Mouse (Mus musculus): Measurements from ENCODE around the gene Ube2j1. TPM values are rescaled to one million over a fixed set of nuclear protein-coding genes. Genes with fewer than 3 reads are reported as not detected.

Ube2j1 gene
- polyA plus RNA-seq, 1 experiment, result 19.1 TPM

DNA sequence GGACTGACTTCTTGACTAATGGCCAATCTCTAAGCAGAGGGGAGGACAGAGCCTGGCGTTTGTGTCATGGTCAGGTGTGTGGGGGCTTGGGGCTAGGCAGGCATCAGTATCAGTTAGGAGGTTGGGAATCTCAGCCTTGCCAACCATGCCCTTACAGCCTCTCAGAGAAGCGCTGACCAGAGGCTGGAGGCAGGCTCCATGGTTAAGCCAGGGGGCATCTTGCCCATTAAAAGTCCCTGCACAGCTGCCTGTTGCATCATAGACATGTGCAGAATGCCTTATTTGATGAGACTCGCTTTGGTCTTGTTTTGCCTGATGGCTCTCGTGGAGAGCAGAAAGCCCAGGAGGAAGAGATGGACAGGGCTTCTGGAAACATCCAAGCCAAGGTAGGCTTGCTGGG lies 31.8 kb downstream of the Ube2j1 start, which contains the start of gene Gabrr2:
Gabrr2 (plus strand) TSS at position 19 of the 400 bp plus-strand sequence.
- Histone ChIP-seq H3K27me3 (replicated peaks; ENCODE audit: control insufficient read depth, insufficient read depth, low read length) (no peaks in the 10 kb centered on the region), H3K27ac (ENCODE audit: insufficient read depth, low read depth, low read length) (no peak within 1 kb of the TSS), H3K4me1 (ENCODE audit: control insufficient read depth, insufficient read depth, low read length) (peaks cover 5% of the 10 kb centered on the region; the same call in 1 of the 2 replicates), H3K4me3 (ENCODE audit: insufficient read depth, low read depth, low read length) (no peak within 1 kb of the TSS), H3K36me3 (ENCODE audit: control insufficient read depth, insufficient read depth, low read length) (no peaks in the 10 kb centered on the region)
- 84% methylated on average over 4 of the region's 4 CpGs for WGBS
- no peak for DNase-seq
- TF ChIP-seq POLR2A (IDR thresholded peaks at IDR 0.05; ENCODE audit: low read depth, low read length) (no peak), CTCF (conservative IDR thresholded peaks at IDR 0.05; ENCODE audit: insufficient read depth, insufficient read length, low read depth, low read length) (no peak)

DNA sequence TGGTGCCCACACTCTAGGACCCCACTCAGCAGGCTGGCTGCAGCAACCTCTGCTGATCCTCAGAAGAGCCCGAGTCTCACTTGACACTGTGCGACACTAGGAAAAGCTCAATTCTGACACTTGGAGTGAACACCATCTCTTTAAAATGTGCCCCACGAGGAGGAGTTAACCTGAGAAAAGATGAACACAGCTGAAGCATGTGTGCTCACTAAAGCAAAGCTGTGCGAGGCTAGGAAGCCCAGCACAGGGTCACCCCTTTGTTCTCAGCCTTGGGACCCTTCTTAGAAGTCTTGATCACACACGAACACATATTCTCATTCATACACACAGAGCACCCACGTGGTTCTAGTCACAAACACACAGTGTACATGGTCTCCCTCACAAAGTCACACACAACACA lies 33.8 kb downstream of the Ube2j1 start:
- H3K4me1 ChIP-seq (ENCODE audit: control insufficient read depth, insufficient read depth, low read length), result peaks cover 5% of the 10 kb centered on the region; the same call in 1 of the 2 replicates
- H3K4me3 ChIP-seq (ENCODE audit: insufficient read depth, low read depth, low read length), result no peak overlapping the region
- no peak for DNase-seq
- no peak for TF ChIP-seq CTCF (conservative IDR thresholded peaks at IDR 0.05; ENCODE audit: insufficient read depth, insufficient read length, low read depth, low read length)
- no peaks in the 10 kb centered on the region for H3K27me3 ChIP-seq (replicated peaks; ENCODE audit: control insufficient read depth, insufficient read depth, low read length)
- no peaks in the 10 kb centered on the region for H3K36me3 ChIP-seq (ENCODE audit: control insufficient read depth, insufficient read depth, low read length)
- no peak overlapping the region for H3K27ac ChIP-seq (ENCODE audit: insufficient read depth, low read depth, low read length)
- WGBS, result 76% methylated on average over 6 of the region's 6 CpGs

DNA sequence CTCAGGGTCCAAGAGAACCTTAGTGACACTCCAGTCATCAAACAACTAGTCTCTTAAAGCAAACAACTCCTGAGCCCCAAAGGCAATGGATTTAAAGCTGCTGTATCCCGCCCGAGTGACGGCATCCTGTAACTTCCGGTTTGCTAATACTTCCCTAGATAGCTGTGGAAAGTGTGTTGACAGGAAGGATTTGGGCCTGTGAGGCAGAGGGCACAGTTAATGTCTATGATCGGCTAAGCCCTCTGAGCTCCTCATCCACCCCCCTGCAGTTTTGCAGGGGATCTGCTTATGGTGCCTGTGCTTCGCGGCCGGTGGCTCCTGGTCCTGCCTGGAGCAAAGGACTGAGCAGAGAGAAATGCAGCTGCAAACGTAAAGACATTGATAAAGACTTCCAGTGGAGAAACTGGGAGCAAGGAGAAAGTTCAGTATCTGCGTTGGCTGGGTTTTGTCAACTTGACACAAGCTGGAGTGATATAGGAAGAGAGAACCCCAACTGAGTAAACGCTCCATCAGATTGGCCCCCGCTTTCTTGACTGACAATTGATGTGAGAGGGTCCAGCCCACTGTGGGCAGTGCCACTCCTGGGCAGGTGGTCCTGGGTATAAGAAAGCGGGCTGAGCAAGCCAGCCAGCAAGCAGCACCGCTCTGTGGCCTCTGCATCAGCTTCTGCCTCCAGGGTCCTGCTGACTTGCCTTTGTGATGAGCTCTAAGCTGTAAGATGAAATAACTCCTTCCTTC lies 35.2 kb downstream of the Ube2j1 start:
- peaks cover 5% of the 10 kb centered on the region; the same call in 1 of the 2 replicates for H3K4me1 ChIP-seq (ENCODE audit: control insufficient read depth, insufficient read depth, low read length)
- no peak for TF ChIP-seq CTCF (conservative IDR thresholded peaks at IDR 0.05; ENCODE audit: insufficient read depth, insufficient read length, low read depth, low read length)
- no peak for TF ChIP-seq POLR2A (IDR thresholded peaks at IDR 0.05; ENCODE audit: low read depth, low read length)
- WGBS, result 78% methylated on average over 14 of the region's 14 CpGs
- no peak overlapping the region for H3K27ac ChIP-seq (ENCODE audit: insufficient read depth, low read depth, low read length)
- H3K36me3 ChIP-seq (ENCODE audit: control insufficient read depth, insufficient read depth, low read length), result no peaks in the 10 kb centered on the region
- H3K4me3 ChIP-seq (ENCODE audit: insufficient read depth, low read depth, low read length), result no peak overlapping the region
- no peaks in the 10 kb centered on the region for H3K27me3 ChIP-seq (replicated peaks; ENCODE audit: control insufficient read depth, insufficient read depth, low read length)
- DNase-seq, result no peak

DNA sequence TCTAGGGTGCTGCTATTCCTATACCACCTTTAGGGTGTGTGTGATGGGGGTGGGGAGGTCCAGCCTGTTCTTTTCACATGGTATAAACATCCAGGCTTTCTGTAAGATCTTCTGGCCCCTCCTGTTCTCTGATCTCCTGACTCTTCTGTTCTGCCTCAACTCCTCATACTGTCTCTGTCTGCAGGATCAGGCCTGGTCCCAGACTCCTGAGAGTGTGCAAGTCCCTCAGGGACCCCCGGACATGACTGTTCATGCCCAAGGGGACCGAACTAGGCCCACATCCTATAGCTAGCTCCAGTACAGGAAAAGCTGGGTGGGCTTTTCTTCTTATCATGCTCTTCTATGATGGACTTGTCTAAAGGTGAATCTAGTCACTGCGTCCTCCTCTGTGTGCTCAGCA lies 36.1 kb downstream of the Ube2j1 start:
- no peak overlapping the region for H3K4me3 ChIP-seq (ENCODE audit: insufficient read depth, low read depth, low read length)
- H3K4me1 ChIP-seq (ENCODE audit: control insufficient read depth, insufficient read depth, low read length), result peaks cover 3% of the 10 kb centered on the region; the same call in 1 of the 2 replicates
- TF ChIP-seq POLR2A (IDR thresholded peaks at IDR 0.05; ENCODE audit: low read depth, low read length) (no peak), CTCF (conservative IDR thresholded peaks at IDR 0.05; ENCODE audit: insufficient read depth, insufficient read length, low read depth, low read length) (no peak)
- no peak overlapping the region for H3K27ac ChIP-seq (ENCODE audit: insufficient read depth, low read depth, low read length)
- DNase-seq, result no peak
- no peaks in the 10 kb centered on the region for H3K36me3 ChIP-seq (ENCODE audit: control insufficient read depth, insufficient read depth, low read length)
- WGBS, result 95% methylated on average over 3 of the region's 3 CpGs
- no peaks in the 10 kb centered on the region for H3K27me3 ChIP-seq (replicated peaks; ENCODE audit: control insufficient read depth, insufficient read depth, low read length)

DNA sequence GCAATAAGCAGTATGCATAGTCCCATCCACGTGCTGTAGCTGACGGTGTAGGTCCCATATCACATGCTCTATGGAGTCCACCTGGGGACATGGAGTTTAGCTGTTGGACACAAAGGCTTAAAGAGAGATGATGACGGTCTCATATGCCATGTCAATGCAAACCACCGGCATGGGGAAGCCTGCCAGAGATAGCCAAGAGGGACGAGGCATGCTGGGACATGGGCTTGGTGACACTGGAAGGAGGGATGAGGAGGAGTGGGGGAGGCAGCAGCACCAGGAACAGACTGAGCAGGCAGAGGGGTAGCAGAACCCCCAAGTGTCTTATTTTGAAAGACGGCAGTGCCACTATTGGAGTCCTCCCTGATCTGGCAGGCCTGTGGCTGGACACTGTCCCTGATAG lies 36.6 kb downstream of the Ube2j1 start:
- DNase-seq, result no peak
- TF ChIP-seq CTCF (conservative IDR thresholded peaks at IDR 0.05; ENCODE audit: insufficient read depth, insufficient read length, low read depth, low read length) (no peak), POLR2A (IDR thresholded peaks at IDR 0.05; ENCODE audit: low read depth, low read length) (no peak)
- Histone ChIP-seq H3K4me3 (ENCODE audit: insufficient read depth, low read depth, low read length) (no peak overlapping the region), H3K27ac (ENCODE audit: insufficient read depth, low read depth, low read length) (no peak overlapping the region), H3K4me1 (ENCODE audit: control insufficient read depth, insufficient read depth, low read length) (peaks cover under 1% of the 10 kb centered on the region; the same call in 1 of the 2 replicates), H3K27me3 (replicated peaks; ENCODE audit: control insufficient read depth, insufficient read depth, low read length) (no peaks in the 10 kb centered on the region), H3K36me3 (ENCODE audit: control insufficient read depth, insufficient read depth, low read length) (no peaks in the 10 kb centered on the region)
- WGBS, result 93% methylated on average over 6 of the region's 6 CpGs

DNA sequence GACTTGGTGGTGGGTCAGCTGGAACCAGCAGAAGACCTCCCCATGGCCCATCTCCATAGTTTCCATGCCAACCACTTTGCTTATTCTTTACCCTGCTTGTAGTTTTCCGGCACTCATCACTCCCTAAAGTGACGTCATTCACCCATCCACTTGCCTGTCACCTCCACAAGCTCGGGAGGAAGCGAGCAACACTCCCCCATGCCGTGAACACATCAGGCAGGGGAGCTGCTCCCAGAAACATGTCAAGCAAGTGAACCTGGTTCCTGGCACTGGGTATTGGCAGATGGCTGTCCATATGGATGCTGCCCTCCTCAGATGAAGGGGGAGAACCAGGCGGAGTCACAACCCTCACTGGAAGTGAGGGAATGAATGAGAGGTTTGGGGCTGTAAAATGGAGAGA lies 37.7 kb downstream of the Ube2j1 start:
- WGBS, result 51% methylated on average over 6 of the region's 6 CpGs
- no peaks in the 10 kb centered on the region for H3K36me3 ChIP-seq (ENCODE audit: control insufficient read depth, insufficient read depth, low read length)
- H3K27me3 ChIP-seq (replicated peaks; ENCODE audit: control insufficient read depth, insufficient read depth, low read length), result no peaks in the 10 kb centered on the region
- no peaks in the 10 kb centered on the region for H3K4me1 ChIP-seq (ENCODE audit: control insufficient read depth, insufficient read depth, low read length)
- no peak overlapping the region for H3K27ac ChIP-seq (ENCODE audit: insufficient read depth, low read depth, low read length)
- H3K4me3 ChIP-seq (ENCODE audit: insufficient read depth, low read depth, low read length), result no peak overlapping the region
- no peak for DNase-seq
- no peak for TF ChIP-seq POLR2A (IDR thresholded peaks at IDR 0.05; ENCODE audit: low read depth, low read length)
- TF ChIP-seq CTCF (conservative IDR thresholded peaks at IDR 0.05; ENCODE audit: insufficient read depth, insufficient read length, low read depth, low read length), result no peak

DNA sequence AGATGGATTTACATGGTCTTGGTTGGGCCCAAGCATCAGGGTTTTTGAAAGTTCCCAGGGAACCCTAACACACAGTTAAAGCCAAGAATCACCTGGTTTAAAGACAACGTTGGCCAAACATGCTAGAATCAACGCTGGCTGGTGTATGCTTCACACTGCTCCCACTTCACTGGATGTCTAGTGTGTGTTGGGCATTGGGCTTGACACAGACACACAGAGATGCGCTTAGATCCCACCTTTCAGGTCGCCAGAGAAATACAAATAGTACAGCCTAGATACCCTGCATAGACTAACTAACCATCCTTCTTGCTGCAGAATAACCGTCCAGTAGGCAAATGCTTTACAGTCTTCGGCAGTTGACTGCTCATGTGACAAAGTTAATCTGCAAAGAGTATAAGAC lies 39.1 kb downstream of the Ube2j1 start:
- H3K4me3 ChIP-seq (ENCODE audit: insufficient read depth, low read depth, low read length), result no peak overlapping the region
- TF ChIP-seq CTCF (conservative IDR thresholded peaks at IDR 0.05; ENCODE audit: insufficient read depth, insufficient read length, low read depth, low read length) (no peak), POLR2A (IDR thresholded peaks at IDR 0.05; ENCODE audit: low read depth, low read length) (no peak)
- no peaks in the 10 kb centered on the region for H3K36me3 ChIP-seq (ENCODE audit: control insufficient read depth, insufficient read depth, low read length)
- H3K4me1 ChIP-seq (ENCODE audit: control insufficient read depth, insufficient read depth, low read length), result no peaks in the 10 kb centered on the region
- H3K27ac ChIP-seq (ENCODE audit: insufficient read depth, low read depth, low read length), result no peak overlapping the region
- no peak for DNase-seq
- no peaks in the 10 kb centered on the region for H3K27me3 ChIP-seq (replicated peaks; ENCODE audit: control insufficient read depth, insufficient read depth, low read length)
- WGBS, result 93% methylated on average over 6 of the region's 6 CpGs
